ENCODE assay signal across 8 mouse cellular contexts in the genomic region with DNA sequence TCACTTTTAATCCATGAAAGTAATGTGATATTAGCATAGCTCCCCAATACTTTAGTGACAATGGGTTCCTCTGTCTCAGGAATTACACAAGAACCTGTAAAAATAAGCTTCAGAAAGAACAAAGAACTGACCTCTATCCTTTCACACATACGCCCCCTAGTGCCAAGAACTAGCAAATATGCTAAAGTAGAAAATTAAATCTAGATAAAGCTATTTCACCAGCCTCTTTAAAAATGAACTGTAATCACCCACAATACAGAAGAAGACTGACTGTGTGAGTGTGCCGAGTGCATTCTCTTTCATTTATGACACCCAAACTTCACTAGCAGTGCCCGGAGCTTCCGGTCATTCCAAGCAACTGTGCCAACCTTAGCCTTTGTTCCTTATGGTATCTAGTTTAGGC. TPM values are rescaled to one million over a fixed set of nuclear protein-coding genes. Genes with fewer than 3 reads are reported as not detected.
DNase-seq lines count a peak whose midpoint lies in the region; ATAC-seq lines count a peak whose summit lies in the region.

No protein-coding gene starts in this region.

- DNase-seq in intestine, embryonic 14.5 days (ENCODE audit: low spot score) = no peak
- DNase-seq in 416B (ENCODE audit: low read depth) (peak; percentile 54), NIH3T3 (ENCODE audit: low read depth) (peak; percentile 71)
- peak; percentile 70 for DNase-seq in embryonic facial prominence, embryonic 14.5 days (ENCODE audit: low spot score)
- DNase-seq in left cerebral cortex, postnatal 14 days (ENCODE audit: low spot score in 2 of 2) = peak; percentile 35 to 45
- DNase-seq in gastrocnemius, postnatal 4 days (ENCODE audit: low spot score in 2 of 2) = no peak

- H3K27me3 ChIP-seq in intestine, embryonic 14.5 days (replicated peaks; ENCODE audit: control insufficient read depth, insufficient read depth, low read length) = no peaks in the 10 kb centered on the region
- no peaks in the 10 kb centered on the region for H3K27me3 ChIP-seq in intestine, embryonic 16.5 days (replicated peaks; ENCODE audit: control insufficient read depth, insufficient read depth, low read length)
- no peaks in the 10 kb centered on the region for H3K27me3 ChIP-seq in embryonic facial prominence, embryonic 14.5 days (replicated peaks; ENCODE audit: control insufficient read depth, insufficient read depth, low read length)
- H3K27me3 ChIP-seq in neural tube, embryonic 13.5 days = no peaks in the 10 kb centered on the region

- intact Hi-C loops in left cerebral cortex, postnatal 14 days (cut with DNase I) = loop anchor here (2.0 to 10.0 kb wide), 2 partner anchors 226 to 448 kb away; no protein-coding TSS in a partner anchor

- no peaks in the 10 kb centered on the region for H3K9me3 ChIP-seq in intestine, embryonic 14.5 days (ENCODE audit: control insufficient read depth, low read length)
- no peaks in the 10 kb centered on the region for H3K9me3 ChIP-seq in intestine, embryonic 16.5 days (ENCODE audit: control insufficient read depth, low read length)
- H3K9me3 ChIP-seq in embryonic facial prominence, embryonic 14.5 days (ENCODE audit: control insufficient read depth, low read length) = no peaks in the 10 kb centered on the region
- H3K9me3 ChIP-seq in neural tube, embryonic 13.5 days = no peaks in the 10 kb centered on the region

- ATAC-seq in intestine, embryonic 14.5 days (replicated peaks; ENCODE audit: low FRiP score, low TSS enrichment, low read depth) = 0 out of 2 replicates have a peak, but pooled peaks have one; percentile 50
- no peak for ATAC-seq in intestine, embryonic 16.5 days
- 0 out of 2 replicates have a peak, but pooled peaks have one; percentile 30 for ATAC-seq in embryonic facial prominence, embryonic 14.5 days (ENCODE audit: low read depth)
- peak; percentile 67 for ATAC-seq in neural tube, embryonic 13.5 days (ENCODE audit: low read depth)

- H3K4me1 ChIP-seq in intestine, embryonic 14.5 days (replicated peaks; ENCODE audit: control insufficient read depth, insufficient read depth, low read length) = no peaks in the 10 kb centered on the region
- no peaks in the 10 kb centered on the region for H3K4me1 ChIP-seq in intestine, embryonic 16.5 days (ENCODE audit: control insufficient read depth, insufficient read depth, low read length)
- H3K4me1 ChIP-seq in embryonic facial prominence, embryonic 14.5 days (ENCODE audit: control insufficient read depth, insufficient read depth, low read length) = no peaks in the 10 kb centered on the region
- no peaks in the 10 kb centered on the region for H3K4me1 ChIP-seq in neural tube, embryonic 13.5 days (replicated peaks)

- H3K4me2 ChIP-seq in intestine, embryonic 14.5 days (ENCODE audit: low read length) = no peak overlapping the region
- no peak overlapping the region for H3K4me2 ChIP-seq in intestine, embryonic 16.5 days (ENCODE audit: low read depth, low read length)
- H3K4me2 ChIP-seq in embryonic facial prominence, embryonic 14.5 days (ENCODE audit: low read depth, low read length) = no peak overlapping the region
- H3K4me2 ChIP-seq in neural tube, embryonic 13.5 days = no peak overlapping the region

- no peak overlapping the region for H3K9ac ChIP-seq in intestine, embryonic 14.5 days (ENCODE audit: low read length)
- no peak overlapping the region for H3K9ac ChIP-seq in intestine, embryonic 16.5 days (ENCODE audit: low read depth, low read length)
- no peak overlapping the region for H3K9ac ChIP-seq in embryonic facial prominence, embryonic 14.5 days (ENCODE audit: low read depth, low read length)
- H3K9ac ChIP-seq in neural tube, embryonic 13.5 days = no peak overlapping the region

- H3K36me3 ChIP-seq in intestine, embryonic 14.5 days (ENCODE audit: control insufficient read depth, insufficient read depth, low read length) = no peaks in the 10 kb centered on the region
- no peaks in the 10 kb centered on the region for H3K36me3 ChIP-seq in intestine, embryonic 16.5 days (ENCODE audit: control insufficient read depth, insufficient read depth, low read length)
- H3K36me3 ChIP-seq in embryonic facial prominence, embryonic 14.5 days (ENCODE audit: control insufficient read depth, insufficient read depth, low read length) = no peaks in the 10 kb centered on the region
- H3K36me3 ChIP-seq in neural tube, embryonic 13.5 days = no peaks in the 10 kb centered on the region

- H3K27ac ChIP-seq in intestine, embryonic 14.5 days (ENCODE audit: low read depth) = no peak overlapping the region
- no peak overlapping the region for H3K27ac ChIP-seq in intestine, embryonic 16.5 days (ENCODE audit: low read length)
- no peak overlapping the region for H3K27ac ChIP-seq in embryonic facial prominence, embryonic 14.5 days (replicated peaks; ENCODE audit: low read depth, low read length)
- no peak overlapping the region for H3K27ac ChIP-seq in neural tube, embryonic 13.5 days (replicated peaks)

- WGBS in intestine, embryonic 14.5 days = 55% methylated on average over 4 of the region's 4 CpGs
- 48% methylated on average over 4 of the region's 4 CpGs for WGBS in intestine, embryonic 16.5 days
- WGBS in embryonic facial prominence, embryonic 14.5 days = 38% methylated on average over 4 of the region's 4 CpGs
- WGBS in neural tube, embryonic 13.5 days = 52% methylated on average over 4 of the region's 4 CpGs

- H3K4me3 ChIP-seq in intestine, embryonic 14.5 days (ENCODE audit: low read depth, low read length) = no peak overlapping the region
- no peak overlapping the region for H3K4me3 ChIP-seq in intestine, embryonic 16.5 days (ENCODE audit: low read length)
- H3K4me3 ChIP-seq in embryonic facial prominence, embryonic 14.5 days (ENCODE audit: low read depth, low read length) = no peak overlapping the region
- H3K4me3 ChIP-seq in neural tube, embryonic 13.5 days = no peak overlapping the region

RNA-seq across cellular contexts. Expression of gene Ccdc90b, which starts 10.0 kb away (rescaled TPM):
- 45.0 and 45.5 TPM in 2 replicates for polyA plus RNA-seq in intestine, embryonic 14.5 days (2014; fragmentation: Nextera tagmentation; extraction: Ambion mirVana)
- polyA plus RNA-seq in intestine, embryonic 16.5 days (2015; fragmentation: Nextera tagmentation; extraction: Ambion mirVana) = 42.5 and 43.9 TPM in 2 replicates
- polyA plus RNA-seq in embryonic facial prominence, embryonic 14.5 days (2014; fragmentation: Nextera tagmentation; extraction: Ambion mirVana) = 49.0 and 56.1 TPM in 2 replicates
- 10 to 100 TPM; 13.5 to 14.6 TPM for total RNA-seq in left cerebral cortex, postnatal 14 days (2021)
- polyA plus RNA-seq in neural tube, embryonic 13.5 days (2015; fragmentation: Nextera tagmentation; extraction: Ambion mirVana) = 66.2 and 70.1 TPM in 2 replicates
- 10 to 100 TPM; 31.3 to 37.2 TPM for total RNA-seq in gastrocnemius, postnatal 4 days (2021)

Comparison
In these comparisons a context has a peak if more than half of its experiments do, and no peak if none do; other contexts are left out.
1. DNase-seq: peak in 416B (single experiment), NIH3T3 (single experiment), embryonic facial prominence, embryonic 14.5 days (single experiment) and left cerebral cortex, postnatal 14 days (2 of 2); none in intestine, embryonic 14.5 days (single experiment) and gastrocnemius, postnatal 4 days (0 of 2).